Mouse (Mus musculus) cortical plate, adult 2 months (tissue): ENCODE data around the gene Eomes.

Experiments
- CTCF ChIP-seq: fragments of 200-500 bp; IDR thresholded peaks from 2 replicates; pipeline ENCODE4 v1.5.1; 2011; ENCODE audit warnings: mild to moderate bottlenecking, control low read depth, low read length; ENCODE audit not compliant: insufficient read depth; ENCODE audit errors: extremely low read depth
- POLR2A ChIP-seq: fragments of 200-500 bp; IDR thresholded peaks from 2 replicates; pipeline ENCODE4 v1.6.1; 2011; ENCODE audit warnings: mild to moderate bottlenecking, low read length, control low read depth; ENCODE audit not compliant: insufficient read depth; ENCODE audit errors: extremely low read depth

- TF ChIP-seq POLR2A = no peak
- TF ChIP-seq CTCF = no peak
Measured at GRCm38 (mm10) chr9:118507552-118507951, 29.5 kb downstream of the Eomes start.
